Mouse (Mus musculus) ES-Bruce4 (cell line): ENCODE results near the gene Il6. TPM values are rescaled to one million over a fixed set of nuclear protein-coding genes. Genes with fewer than 3 reads are reported as not detected.
"Not testable (repeated sequence)": the region's sequence is repeated elsewhere in the genome, so short reads cannot be mapped to it uniquely, and the experiment has no call there.

Source experiments
- H3K27ac ChIP-seq: 2 replicates; pipeline ENCODE4 v1.5.1; 2012; ENCODE audit warnings: low read length, inconsistent platforms; ENCODE audit not compliant: insufficient read depth
- H3K27me3 ChIP-seq: 2 replicates; pipeline ENCODE4 v1.6.1; 2012; ENCODE audit warnings: mild to moderate bottlenecking, low read length, inconsistent platforms; ENCODE audit not compliant: control insufficient read depth, poor library complexity, insufficient read depth, severe bottlenecking
- H3K36me3 ChIP-seq: 2 replicates; pipeline ENCODE4 v1.6.1; 2012; ENCODE audit warnings: inconsistent platforms, mild to moderate bottlenecking, low read length, moderate library complexity; ENCODE audit not compliant: control insufficient read depth, poor library complexity, insufficient read depth, severe bottlenecking
- H3K4me1 ChIP-seq: one replicate; pipeline ENCODE4 v1.8.1; 2011; ENCODE audit warnings: low read length; ENCODE audit not compliant: control insufficient read depth, insufficient read depth
- H3K4me3 ChIP-seq: 2 replicates; pipeline ENCODE4 v1.5.1; 2011; ENCODE audit warnings: low read depth, mild to moderate bottlenecking, low read length
- H3K9ac ChIP-seq: 2 replicates; pipeline ENCODE4 v1.6.1; 2012; ENCODE audit warnings: low read depth, mild to moderate bottlenecking, inconsistent platforms; ENCODE audit not compliant: poor library complexity, severe bottlenecking
- H3K9me3 ChIP-seq: replicated peaks from 2 replicates; pipeline ENCODE4 v1.6.1; 2012; ENCODE audit warnings: mild to moderate bottlenecking, low read length, inconsistent platforms; ENCODE audit not compliant: control insufficient read depth, poor library complexity, insufficient read depth, severe bottlenecking
- CTCF ChIP-seq: IDR thresholded peaks from one replicate; pipeline ENCODE4 v1.8.1; 2011; ENCODE audit warnings: low read depth, low read length
- EP300 ChIP-seq: IDR thresholded peaks from 2 replicates; pipeline ENCODE4 v1.6.1; 2011; ENCODE audit warnings: low read depth, low read length; ENCODE audit not compliant: insufficient read depth
- POLR2A ChIP-seq: IDR thresholded peaks from one replicate; pipeline ENCODE4 v1.8.1; 2011; ENCODE audit warnings: low read length; ENCODE audit not compliant: insufficient read depth
- polyA plus RNA-seq: library from polyadenylated mRNA; stranded (reverse); fragments of >200 nt; gene quantifications from 2 replicates; pipeline ENCODE4 v1.2.4, GENCODE M21; 2011; ENCODE audit warnings: low read depth; ENCODE audit not compliant: missing spikeins, insufficient read depth, insufficient read length

Il6 gene
- polyA plus RNA-seq, 1 experiment, result not detected

DNA sequence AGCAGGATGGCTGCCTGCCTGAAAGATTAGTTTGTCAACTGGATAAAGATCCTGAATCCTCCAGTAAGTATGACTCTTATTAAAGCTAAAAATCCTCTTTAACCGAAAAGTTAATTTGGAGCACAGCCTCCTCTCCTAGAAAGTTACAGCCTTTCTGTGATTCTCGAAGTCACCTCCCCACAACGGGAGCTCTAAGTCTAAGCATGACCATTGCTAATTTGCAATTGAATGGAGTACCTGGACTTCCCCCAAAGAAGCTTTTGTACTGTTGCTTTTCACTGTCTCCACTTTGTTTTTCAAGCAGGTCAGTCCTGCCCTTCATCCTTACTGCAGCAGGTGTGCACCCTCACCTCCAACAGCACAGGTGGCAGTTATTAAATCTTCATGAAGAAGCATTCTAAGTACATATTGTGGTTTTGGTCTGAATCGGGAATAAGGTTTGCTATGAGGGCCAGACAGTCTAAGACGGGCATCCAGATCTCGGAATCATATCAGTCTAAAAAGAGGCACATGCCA, 45.4 kb downstream of the Il6 start:
- Histone ChIP-seq H3K27me3 (no peaks in the 10 kb centered on the region), H3K4me1 (peaks cover 7% of the 10 kb centered on the region), H3K4me3 (no peak overlapping the region), H3K9ac (no peak overlapping the region), H3K36me3 (peaks cover 29% of the 10 kb centered on the region), H3K9me3 (peaks cover 5% of the 10 kb centered on the region; the same call in 1 of the 2 replicates), H3K27ac (peak overlapping the region; percentile 98)
- peak; percentile 90 for TF ChIP-seq EP300
- TF ChIP-seq POLR2A, result no peak
- TF ChIP-seq CTCF, result no peak

DNA sequence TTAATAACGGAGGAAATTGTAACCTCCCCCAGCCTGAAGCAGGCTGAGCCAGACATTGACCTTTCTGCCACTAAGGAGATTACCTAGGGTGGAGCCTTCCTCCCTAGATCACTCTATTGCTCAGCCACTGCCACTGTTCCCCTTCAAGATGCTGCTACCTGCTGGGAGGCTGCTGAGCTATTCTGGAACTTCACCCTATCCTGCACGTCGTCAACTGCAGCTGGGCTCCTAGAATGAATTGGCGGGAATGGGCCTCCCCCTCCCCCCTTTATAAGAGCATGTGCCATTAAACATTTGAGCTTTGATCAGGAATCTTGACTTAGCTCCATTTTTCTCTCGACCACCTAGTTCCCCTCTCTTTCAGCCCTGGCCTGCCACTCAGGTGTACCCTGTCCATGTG, 46.7 kb downstream of the Il6 start:
- peak; percentile 95 for TF ChIP-seq EP300
- not testable (repeated sequence) for H3K9ac ChIP-seq, H3K9me3 ChIP-seq, H3K4me1 ChIP-seq, H3K27me3 ChIP-seq, H3K4me3 ChIP-seq
- Histone ChIP-seq H3K27ac (peak overlapping the region; percentile 98), H3K36me3 (peaks cover 37% of the 10 kb centered on the region)

DNA sequence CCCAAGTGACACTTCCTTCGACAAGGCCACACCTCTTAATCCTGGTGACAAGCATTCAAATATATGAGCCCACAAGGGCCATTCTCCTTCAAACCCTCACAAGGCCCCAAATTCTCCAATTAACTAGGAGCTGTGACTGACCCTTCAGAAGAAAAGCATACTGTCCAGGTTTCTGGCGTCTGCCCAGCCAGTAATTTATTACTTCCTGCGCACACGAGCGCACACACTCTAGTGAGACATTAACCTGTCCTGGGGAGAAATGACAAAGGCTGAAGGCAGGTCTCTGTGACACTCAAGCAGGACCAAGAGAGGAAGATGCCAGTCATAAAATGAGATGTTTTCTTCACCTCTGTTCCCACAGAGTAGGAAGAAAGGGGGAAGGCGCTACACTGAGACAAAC, 54.8 kb downstream of the Il6 start:
- Histone ChIP-seq H3K4me1 (peaks cover 1% of the 10 kb centered on the region), H3K27me3 (no peaks in the 10 kb centered on the region), H3K27ac (no peak overlapping the region), H3K9ac (no peak overlapping the region), H3K36me3 (peaks cover 71% of the 10 kb centered on the region), H3K4me3 (no peak overlapping the region), H3K9me3 (no peaks in the 10 kb centered on the region)
- TF ChIP-seq CTCF, result no peak
- no peak for TF ChIP-seq EP300
- no peak for TF ChIP-seq POLR2A

Other genes starting within 250 kb of the Il6 start
- gene Tyms, start 60.5 kb downstream of the Il6 start, polyA plus RNA-seq, result 82.8 and 94.5 TPM in 2 replicates
- gene Garem2, start 92.0 kb downstream of the Il6 start, polyA plus RNA-seq, result 0.67 and 1.0 TPM in 2 replicates
- not detected in 2 replicates for gene 3110082J24Rik, start 93.0 kb downstream of the Il6 start, polyA plus RNA-seq
- 59.3 and 65.7 TPM in 2 replicates for gene Hadha, start 142.0 kb downstream of the Il6 start, polyA plus RNA-seq
- 44.7 and 45.3 TPM in 2 replicates for gene Hadhb, start 142.1 kb downstream of the Il6 start, polyA plus RNA-seq
- not detected in 2 replicates for gene Adgrf3, start 192.6 kb downstream of the Il6 start, polyA plus RNA-seq
- 38.3 and 41.6 TPM in 2 replicates for gene Selenoi, start 219.5 kb downstream of the Il6 start, polyA plus RNA-seq